Mouse (Mus musculus): ENCODE results near the gene Sntg2.

GRCm38 (mm10) chr12:30258641-30259040 is 114.5 kb downstream of the Sntg2 start:
- no peak for TF ChIP-seq CTCF (IDR thresholded peaks at IDR 0.05; ENCODE audit: borderline replicate concordance, insufficient read depth, low read depth, low read length)
- no peak for TF ChIP-seq POLR2A (IDR thresholded peaks at IDR 0.05; ENCODE audit: borderline replicate concordance, insufficient read depth, low read length)
